Mouse (Mus musculus) neural tube, embryonic 11.5 days (tissue): ENCODE measurements around the gene 9130019O22Rik. TPM values are rescaled to one million over a fixed set of nuclear protein-coding genes. Genes with fewer than 3 reads are reported as not detected.

Source experiments
- ATAC-seq: fragments of 200-750 bp; cut with Nextera tagmentation; 2 replicates; pipeline ENCODE4 v1.8.0; 2017; ENCODE audit warnings: moderate number of reproducible peaks, mild to moderate bottlenecking, moderate TSS enrichment, moderate library complexity; ENCODE audit not compliant: insufficient read depth, low FRiP score, low TSS enrichment
- DNase-seq: peaks from one replicate; pipeline ENCODE4 v3.0.0-alpha.2; 2015; ENCODE audit warnings: low spot score
- H3K27ac ChIP-seq: fragments of 300-500 bp; sonication (generic); 2 replicates; pipeline ENCODE4 v1.5.1; 2014; ENCODE audit warnings: low read depth, mild to moderate bottlenecking, low read length
- H3K27me3 ChIP-seq: fragments of 300-500 bp; sonication (generic); 2 replicates; pipeline ENCODE4 v1.6.1; 2014; ENCODE audit warnings: mild to moderate bottlenecking, low read length, mixed read lengths; ENCODE audit not compliant: control insufficient read depth, insufficient read depth
- H3K36me3 ChIP-seq: fragments of 300-500 bp; sonication (generic); 2 replicates; pipeline ENCODE4 v1.6.1; 2014; ENCODE audit warnings: mild to moderate bottlenecking, low read length, moderate library complexity, mixed read lengths; ENCODE audit not compliant: control insufficient read depth, insufficient read depth
- H3K4me1 ChIP-seq: fragments of 300-500 bp; sonication (generic); 2 replicates; pipeline ENCODE4 v1.6.1; 2014; ENCODE audit warnings: low read length, mixed read lengths; ENCODE audit not compliant: control insufficient read depth, insufficient read depth
- H3K4me2 ChIP-seq: fragments of 300-500 bp; sonication (generic); 2 replicates; pipeline ENCODE4 v1.6.1; 2014; ENCODE audit warnings: low read depth, mild to moderate bottlenecking, moderate library complexity
- H3K4me3 ChIP-seq: fragments of 300-500 bp; sonication (generic); 2 replicates; pipeline ENCODE4 v1.5.1; 2014; ENCODE audit warnings: low read depth, low read length
- H3K9ac ChIP-seq: fragments of 300-500 bp; sonication (generic); 2 replicates; pipeline ENCODE4 v1.6.1; 2014; ENCODE audit warnings: mild to moderate bottlenecking, low read length
- H3K9me3 ChIP-seq: fragments of 300-500 bp; sonication (generic); 2 replicates; pipeline ENCODE4 v1.6.1; 2016; ENCODE audit warnings: low read length; ENCODE audit not compliant: control insufficient read depth
- WGBS: fragments of 180-500 bp; shearing (Covaris S2); extraction: QIAGEN DNeasy Blood & Tissue Kit; methylation state at CpG from one replicate; pipeline ENCODE4 v1.1.7; 2014; 5-methylcytosine and 5-hydroxymethylcytosine counted together
- polyA plus RNA-seq: library from polyadenylated mRNA; unstranded; fragments of >200 nt; fragmentation: Nextera tagmentation; extraction: Ambion mirVana; gene quantifications from 2 replicates; pipeline ENCODE4 v1.2.1, GENCODE M21; 2014

9130019O22Rik gene
- polyA plus RNA-seq, 1 experiment from 2014 or later, result 8.9 TPM

GRCm38 (mm10) chr7:127341356-127341755 lies 45.6 kb downstream of the 9130019O22Rik start:
- no peak overlapping the region for H3K9ac ChIP-seq
- H3K9me3 ChIP-seq, result no peaks in the 10 kb centered on the region
- H3K4me3 ChIP-seq, result no peak overlapping the region
- no peak overlapping the region for H3K27ac ChIP-seq
- WGBS, result 93% methylated on average over 8 of the region's 8 CpGs
- no peaks in the 10 kb centered on the region for H3K27me3 ChIP-seq
- H3K36me3 ChIP-seq, result peaks cover 5% of the 10 kb centered on the region; the same call in 1 of the 2 replicates
- no peak for ATAC-seq
- H3K4me2 ChIP-seq, result no peak overlapping the region
- no peak for DNase-seq
- peaks cover 5% of the 10 kb centered on the region; the same call in 1 of the 2 replicates for H3K4me1 ChIP-seq

DNA sequence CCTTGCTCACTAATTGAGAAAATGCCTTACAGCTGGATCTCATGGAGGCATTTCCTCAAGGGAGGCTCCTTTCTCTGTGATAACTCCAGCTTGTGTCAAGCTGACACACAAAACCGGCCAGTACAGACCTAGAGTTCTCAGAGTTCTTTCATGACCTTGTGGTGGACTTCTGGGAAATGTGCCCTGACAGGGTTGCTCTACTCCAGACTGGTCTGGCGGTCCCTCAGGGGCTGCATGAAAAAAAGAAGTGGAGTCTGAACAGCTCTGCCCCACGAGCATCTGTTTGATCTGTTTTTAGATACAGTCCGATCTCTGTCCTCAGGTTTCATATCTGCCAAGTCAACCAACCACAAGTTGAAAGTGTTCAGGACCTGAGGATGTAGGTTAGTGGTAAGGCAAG lies 49.3 kb downstream of the 9130019O22Rik start:
- DNase-seq (no peak), ATAC-seq (no peak)
- H3K4me2 ChIP-seq, result no peak overlapping the region
- H3K9ac ChIP-seq, result no peak overlapping the region
- H3K4me3 ChIP-seq, result no peak overlapping the region
- WGBS, result 72% methylated on average over 4 of the region's 4 CpGs
- H3K27me3 ChIP-seq, result no peaks in the 10 kb centered on the region
- no peaks in the 10 kb centered on the region for H3K9me3 ChIP-seq
- no peaks in the 10 kb centered on the region for H3K4me1 ChIP-seq
- peaks cover 2% of the 10 kb centered on the region; the same call in 1 of the 2 replicates for H3K36me3 ChIP-seq
- H3K27ac ChIP-seq, result no peak overlapping the region

- Histone ChIP-seq H3K27me3 (no peaks in the 10 kb centered on the region), H3K4me1 (no peaks in the 10 kb centered on the region), H3K4me3 (no peak overlapping the region), H3K9ac (no peak overlapping the region), H3K27ac (no peak overlapping the region), H3K9me3 (no peaks in the 10 kb centered on the region), H3K4me2 (no peak overlapping the region), H3K36me3 (no peaks in the 10 kb centered on the region)
- 93% methylated on average over 4 of the region's 4 CpGs for WGBS
- DNase-seq (no peak), ATAC-seq (no peak)
These were observed 51.4 kb downstream of the 9130019O22Rik start for GRCm38 (mm10) chr7:127335604-127336003.

GRCm38 (mm10) chr7:127333240-127333639 lies 53.7 kb downstream of the 9130019O22Rik start:
- Histone ChIP-seq H3K27me3 (no peaks in the 10 kb centered on the region), H3K27ac (no peak overlapping the region), H3K36me3 (no peaks in the 10 kb centered on the region), H3K9me3 (no peaks in the 10 kb centered on the region), H3K4me3 (no peak overlapping the region), H3K9ac (no peak overlapping the region), H3K4me2 (no peak overlapping the region), H3K4me1 (no peaks in the 10 kb centered on the region)
- DNase-seq (no peak), ATAC-seq (no peak)
- WGBS, result 90% methylated on average over 6 of the region's 6 CpGs

Other genes with a start within 250 kb of the 9130019O22Rik start
- 0.27 TPM in 1 of 2 replicates, not detected in the other for gene Spn, start 249.3 kb downstream of the 9130019O22Rik start, polyA plus RNA-seq
- 91.6 and 92.0 TPM in 2 replicates for gene Cd2bp2, start 191.1 kb downstream of the 9130019O22Rik start, polyA plus RNA-seq
- 23.9 and 28.8 TPM in 2 replicates for gene Tbc1d10b, start 178.7 kb downstream of the 9130019O22Rik start, polyA plus RNA-seq
- 87.1 and 113 TPM in 2 replicates for gene Mylpf, start 178.3 kb downstream of the 9130019O22Rik start, polyA plus RNA-seq
- 28.7 and 31.4 TPM in 2 replicates for gene Zfp553, start 154.1 kb downstream of the 9130019O22Rik start, polyA plus RNA-seq
- gene Sept1, start 154.0 kb downstream of the 9130019O22Rik start, polyA plus RNA-seq, result 19.6 and 22.0 TPM in 2 replicates
- gene Zfp771, start 142.9 kb downstream of the 9130019O22Rik start, polyA plus RNA-seq, result 53.2 and 54.5 TPM in 2 replicates
- gene Dctpp1, start 126.5 kb downstream of the 9130019O22Rik start, polyA plus RNA-seq, result 205 and 228 TPM in 2 replicates
- gene Sephs2, start 113.1 kb downstream of the 9130019O22Rik start, polyA plus RNA-seq, result 78.0 and 79.2 TPM in 2 replicates
- gene Itgal, start 90.9 kb downstream of the 9130019O22Rik start, polyA plus RNA-seq, result 1.2 and 1.4 TPM in 2 replicates
- 5.1 and 7.0 TPM in 2 replicates for gene Zfp768, start 41.6 kb downstream of the 9130019O22Rik start, polyA plus RNA-seq
- 9.4 and 9.8 TPM in 2 replicates for gene Zfp747, start 11.1 kb downstream of the 9130019O22Rik start, polyA plus RNA-seq
- gene E430018J23Rik, start 6.5 kb upstream of the 9130019O22Rik start, polyA plus RNA-seq, result 7.1 and 8.1 TPM in 2 replicates
- 7.5 and 7.6 TPM in 2 replicates for gene Zfp764, start 19.7 kb upstream of the 9130019O22Rik start, polyA plus RNA-seq
- gene Zfp688, start 34.9 kb upstream of the 9130019O22Rik start, polyA plus RNA-seq, result 31.6 and 33.9 TPM in 2 replicates
- gene Zfp689, start 62.0 kb upstream of the 9130019O22Rik start, polyA plus RNA-seq, result 11.7 and 16.4 TPM in 2 replicates
- 55.5 and 71.8 TPM in 2 replicates for gene Prr14, start 72.4 kb upstream of the 9130019O22Rik start, polyA plus RNA-seq
- gene Fbrs, start 92.0 kb upstream of the 9130019O22Rik start, polyA plus RNA-seq, result 15.4 and 17.1 TPM in 2 replicates
- gene Srcap, start 124.8 kb upstream of the 9130019O22Rik start, polyA plus RNA-seq, result 58.3 and 66.0 TPM in 2 replicates
- 18.4 TPM in 2 replicates for gene Gm42715, start 132.4 kb upstream of the 9130019O22Rik start, polyA plus RNA-seq
- gene Tmem265, start 174.2 kb upstream of the 9130019O22Rik start, polyA plus RNA-seq, result 6.9 and 9.2 TPM in 2 replicates
- 45.1 and 55.1 TPM in 2 replicates for gene Phkg2, start 186.2 kb upstream of the 9130019O22Rik start, polyA plus RNA-seq
- gene Ccdc189, start 201.4 kb upstream of the 9130019O22Rik start, polyA plus RNA-seq, result 12.2 and 12.8 TPM in 2 replicates
- gene Rnf40, start 201.6 kb upstream of the 9130019O22Rik start, polyA plus RNA-seq, result 45.3 and 50.9 TPM in 2 replicates
- gene Zfp629, start 228.6 kb upstream of the 9130019O22Rik start, polyA plus RNA-seq, result 34.5 and 37.9 TPM in 2 replicates